Mouse (Mus musculus): ENCODE results near the gene Camkmt.

Camkmt gene

GRCm38 (mm10) chr17:85090120-85091099 is at the start of gene Camkmt, which contains the start of gene Prepl:
Gene Camkmt (plus strand): TSS chr17:85090552.
Gene Prepl (minus strand): TSS chr17:85090241.
- DNase-seq, result peak; percentile 96

GRCm38 (mm10) chr17:85040913-85041312 is 49.4 kb upstream of the Camkmt start:
- DNase-seq, result no peak

DNA sequence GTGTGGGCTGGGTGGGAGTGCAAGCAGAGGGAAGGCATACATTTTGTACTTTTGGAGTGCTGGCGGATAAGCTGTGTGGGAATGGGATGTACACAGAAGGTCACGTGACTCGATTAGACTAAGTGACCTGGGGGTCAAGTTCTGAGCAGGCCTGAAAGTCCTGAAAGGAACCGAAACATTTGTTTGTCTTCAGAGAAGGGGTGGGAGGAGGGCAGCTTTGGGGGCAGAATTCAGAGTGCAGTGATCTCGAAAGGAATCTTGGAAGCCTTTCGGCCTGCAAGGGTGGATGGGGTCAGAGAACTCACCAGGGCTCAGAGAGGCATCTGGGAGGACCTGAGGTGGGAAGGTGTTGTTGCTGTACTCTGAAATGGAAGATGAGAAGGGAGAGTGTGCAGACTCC is 47.9 kb upstream of the Camkmt start:
- DNase-seq, result no peak

- DNase-seq, result no peak
Observed at GRCm38 (mm10) chr17:85043404-85043816, 46.9 kb upstream of the Camkmt start.

- no peak for DNase-seq
Observed at GRCm38 (mm10) chr17:85044466-85044865, 45.9 kb upstream of the Camkmt start.

GRCm38 (mm10) chr17:85045160-85045559 is 45.2 kb upstream of the Camkmt start:
- no peak for DNase-seq

DNA sequence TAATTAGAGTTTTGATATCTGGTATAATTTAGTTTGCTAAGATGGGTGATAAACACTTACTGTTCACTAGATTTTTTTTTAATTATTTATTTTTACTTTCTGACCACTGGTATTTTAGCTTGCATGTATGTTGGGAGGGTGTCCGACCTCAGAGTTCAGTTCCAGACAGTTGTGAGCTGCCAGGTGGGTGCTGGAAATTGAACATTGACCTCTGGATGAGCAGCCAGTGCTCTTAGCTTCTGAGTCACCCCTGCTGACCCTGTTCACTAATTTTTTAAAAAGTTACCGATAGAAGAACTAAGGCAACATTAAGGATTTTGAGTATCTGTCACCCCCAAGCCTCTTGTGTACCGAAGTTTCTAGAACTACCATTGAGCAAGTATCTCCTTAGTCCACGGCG is 42.0 kb upstream of the Camkmt start:
- no peak for DNase-seq

- DNase-seq, result no peak
Observed at GRCm38 (mm10) chr17:85058276-85058675, 32.1 kb upstream of the Camkmt start.

- no peak for DNase-seq
Observed at GRCm38 (mm10) chr17:85059136-85059535, 31.2 kb upstream of the Camkmt start.

DNA sequence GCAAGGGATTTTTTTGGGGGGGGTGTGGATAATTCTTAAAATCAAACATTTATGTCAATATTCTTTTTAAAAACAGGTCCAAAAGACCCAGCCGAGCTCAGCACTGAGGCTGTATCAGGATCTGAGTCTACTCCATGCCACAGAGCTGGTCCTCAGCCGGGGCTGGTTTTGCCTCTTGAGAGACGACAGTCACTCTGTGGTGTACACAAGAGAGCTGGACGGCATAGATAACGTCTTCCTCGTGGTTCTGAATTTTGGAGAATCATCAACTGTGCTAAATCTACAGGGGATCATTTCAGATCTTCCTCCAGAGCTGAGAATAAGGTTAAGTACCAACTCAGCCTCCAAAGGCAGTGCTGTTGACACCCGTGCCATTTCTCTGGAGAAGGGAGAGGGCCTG is 26.8 kb upstream of the Camkmt start:
- DNase-seq, result no peak

DNA sequence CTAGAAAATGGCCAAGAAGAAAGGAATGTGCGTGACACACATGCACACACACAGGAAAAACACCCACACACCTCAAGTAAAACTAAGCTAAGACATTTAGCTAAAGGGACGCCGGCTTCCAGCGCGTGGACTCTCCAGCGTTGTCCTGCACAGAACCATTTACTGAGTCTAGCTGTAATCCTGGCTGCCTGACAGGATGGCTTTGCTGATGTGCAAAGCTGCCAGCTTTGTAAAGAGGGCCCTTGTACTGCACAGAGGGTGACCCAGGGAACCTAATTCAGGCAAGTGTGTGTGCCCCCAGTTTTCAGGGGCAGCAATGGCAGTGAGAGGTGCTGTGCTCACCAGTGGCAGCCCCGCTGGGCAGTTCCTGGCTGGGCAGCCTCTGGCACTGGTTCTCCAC is 23.0 kb upstream of the Camkmt start:
- no peak for DNase-seq

DNA sequence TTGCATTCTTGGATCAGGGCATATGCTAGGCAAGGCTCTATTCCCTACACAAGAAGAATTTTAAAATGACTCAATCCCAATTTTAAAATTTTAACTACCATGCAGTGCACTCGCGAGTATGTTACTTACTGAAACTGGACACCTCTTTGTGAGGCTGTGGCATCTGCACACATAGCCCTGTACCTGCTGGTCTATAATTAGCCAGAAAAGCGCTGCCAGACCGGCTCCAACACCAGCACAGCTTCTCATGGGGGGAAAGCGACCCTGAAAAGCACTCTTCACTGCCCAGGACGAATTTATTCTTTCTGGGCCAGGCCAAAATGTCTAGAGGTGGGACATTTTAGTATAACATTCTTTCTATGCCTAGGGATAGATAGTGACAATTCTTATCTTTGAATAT is 19.7 kb upstream of the Camkmt start:
- DNase-seq, result no peak

GRCm38 (mm10) chr17:85071088-85071775 is 19.1 kb upstream of the Camkmt start:
- no peak for DNase-seq

GRCm38 (mm10) chr17:85072383-85072782 is 18.0 kb upstream of the Camkmt start:
- DNase-seq, result no peak

DNA sequence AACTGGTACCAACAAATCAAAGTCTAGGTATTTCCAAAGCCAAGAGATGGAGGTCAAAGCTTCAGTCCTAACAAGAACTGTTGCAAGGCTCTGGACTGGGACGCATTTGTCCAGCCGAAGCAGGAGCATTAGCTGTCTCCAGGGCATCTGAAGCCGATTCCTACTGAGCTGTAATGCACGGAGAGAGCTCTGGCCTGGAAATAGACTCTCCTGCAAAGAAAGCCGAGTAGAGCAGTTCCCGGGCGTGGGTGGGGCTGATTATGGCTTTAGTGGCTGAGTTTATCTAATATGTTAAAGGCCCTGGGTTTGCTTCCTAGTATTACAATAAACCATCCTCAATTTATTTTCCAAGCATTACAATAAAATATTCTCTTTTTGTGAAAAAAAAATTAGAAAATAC is 17.1 kb upstream of the Camkmt start:
- DNase-seq, result no peak

GRCm38 (mm10) chr17:85074083-85074482 is 16.3 kb upstream of the Camkmt start:
- DNase-seq, result no peak

GRCm38 (mm10) chr17:85079276-85079675 is 11.1 kb upstream of the Camkmt start:
- no peak for DNase-seq

DNA sequence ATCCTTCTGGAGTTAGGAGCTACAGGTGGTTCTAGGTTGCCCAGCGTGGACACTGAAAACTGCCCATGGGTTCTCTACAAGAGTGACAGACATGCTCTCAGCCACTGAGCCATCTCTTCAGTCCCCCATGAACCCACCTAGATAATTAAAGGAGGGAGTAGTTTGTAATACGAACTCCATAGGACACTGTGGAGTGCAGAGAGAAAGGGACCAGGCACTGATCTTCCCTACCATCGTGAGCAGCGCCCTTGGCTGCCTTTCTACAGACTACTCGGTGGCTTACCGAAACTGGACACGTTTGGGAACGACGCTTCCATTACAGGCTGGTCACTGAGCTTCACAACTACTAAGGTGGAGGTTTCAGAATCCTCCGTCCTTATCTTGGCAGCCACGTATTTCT is 9.6 kb upstream of the Camkmt start:
- DNase-seq, result no peak

DNA sequence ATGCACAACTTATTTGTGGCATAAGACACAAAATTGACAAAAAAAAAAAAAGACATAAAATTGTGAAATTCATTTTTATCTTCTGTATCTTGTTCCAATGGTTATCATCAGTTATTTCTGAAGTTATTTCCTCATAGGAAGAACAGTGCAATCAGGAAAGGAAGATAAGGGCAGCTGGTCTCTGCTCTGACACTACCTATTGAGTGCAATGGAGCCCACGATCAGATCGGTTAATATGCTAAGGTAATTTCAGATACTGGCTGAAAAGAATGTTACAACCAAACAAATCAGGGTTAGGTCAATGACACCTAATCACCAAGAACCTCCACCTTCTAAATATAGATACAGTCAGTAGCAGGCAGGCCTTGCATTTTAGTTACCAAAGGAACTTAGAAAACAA is 5.0 kb upstream of the Camkmt start:
- DNase-seq, result no peak

DNA sequence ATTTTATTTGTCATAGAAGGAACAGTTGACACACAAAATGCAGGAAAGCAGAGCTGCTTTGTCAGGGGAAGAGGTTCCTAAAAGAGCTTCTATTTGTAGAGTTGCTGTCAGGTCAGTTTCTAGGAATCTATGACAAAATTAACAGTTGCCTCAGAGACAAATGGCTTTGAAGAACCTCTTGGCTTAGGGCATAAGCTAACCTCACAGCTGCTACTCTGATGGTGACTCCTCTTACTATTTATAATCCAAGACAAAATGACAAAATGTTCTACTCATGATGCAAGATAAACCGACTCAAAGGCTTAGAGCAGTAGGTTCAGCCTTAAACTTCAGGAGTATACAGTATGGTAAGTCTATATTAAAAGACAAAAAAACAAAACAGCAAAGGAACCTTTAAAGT is 3.9 kb upstream of the Camkmt start:
- DNase-seq, result no peak

- DNase-seq, result no peak
Observed at GRCm38 (mm10) chr17:85087591-85087990, 2.8 kb upstream of the Camkmt start.

DNA sequence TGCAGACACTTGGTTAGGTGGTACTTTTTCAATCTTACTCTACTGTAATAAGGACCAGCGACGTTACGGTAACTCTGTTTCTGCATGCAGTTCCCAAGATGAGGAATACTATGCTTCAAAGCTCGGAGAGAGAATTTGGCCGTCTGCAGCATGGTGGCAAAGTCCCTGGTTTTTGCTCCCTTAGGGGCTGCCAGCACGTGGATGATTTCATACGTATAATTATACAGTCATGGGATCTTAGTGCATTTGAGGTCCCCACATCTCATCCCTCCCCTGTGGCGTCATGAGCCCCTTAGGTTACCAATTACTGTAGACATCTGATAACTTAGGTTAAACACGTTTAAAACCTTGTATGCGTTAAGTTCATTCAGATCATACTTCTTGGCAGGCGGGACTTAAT is 2.0 kb upstream of the Camkmt start:
- no peak for DNase-seq

DNA sequence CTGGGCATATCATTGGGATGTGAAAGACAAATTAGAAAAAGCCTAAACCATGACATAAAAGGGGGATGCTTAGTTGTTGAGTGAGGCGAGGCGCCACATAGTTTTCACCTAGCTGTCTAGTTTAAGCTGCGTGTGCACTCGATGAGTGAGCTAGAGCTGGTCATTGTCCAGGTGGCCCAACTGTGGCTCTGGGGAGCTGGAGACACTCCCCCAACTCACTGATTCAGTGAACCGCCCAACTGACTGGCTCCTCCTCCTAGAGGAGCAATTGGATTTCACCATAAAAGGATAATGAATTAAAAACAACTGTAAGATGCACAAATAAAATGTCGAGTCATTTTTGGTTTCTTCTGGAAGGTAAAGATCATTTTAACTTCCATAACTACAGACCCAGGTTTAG is 1.3 kb upstream of the Camkmt start:
- no peak for DNase-seq

DNA sequence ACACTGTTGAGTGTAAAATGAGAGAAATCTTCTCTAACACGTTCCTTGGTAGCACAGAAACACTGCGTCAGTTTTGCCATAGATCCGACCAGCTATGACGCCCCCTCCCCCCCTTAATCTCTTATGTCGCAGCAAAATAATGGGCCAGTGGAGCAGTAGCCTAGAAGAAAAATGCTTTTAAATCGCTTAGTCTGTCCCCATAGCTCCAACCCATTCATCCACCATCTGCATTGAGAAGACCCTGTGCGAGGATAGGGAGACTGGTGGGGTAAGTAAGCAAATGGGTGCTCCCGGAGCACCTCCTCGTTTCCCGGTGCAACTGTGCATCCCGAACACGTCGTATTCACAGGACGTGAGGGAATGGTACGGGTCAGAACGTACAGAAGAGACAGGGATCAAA is 731 bp upstream of the Camkmt start:
- DNase-seq, result no peak
